ENCODE assay signal across 11 mouse cellular contexts in genomic region chr16:13921063-13921462, GRCm38 (mm10). TPM values are rescaled to one million over a fixed set of nuclear protein-coding genes. Genes with fewer than 3 reads are reported as not detected.
DNase-seq lines count a peak whose midpoint lies in the region; ATAC-seq and TF ChIP-seq lines count a peak whose summit lies in the region.
"Had no signal": no experiment of that assay in that cellular context is flagged by ENCODE, and none has a peak within 500 bp of the region (broad histone marks: within the 10 kb centered on the region; RNA-seq: fewer than 3 reads in every experiment).

No protein-coding gene starts in this region.

- no peak for DNase-seq in layer of hippocampus, adult 2 months (ENCODE audit: low spot score in 2 of 2)
- DNase-seq in layer of hippocampus, postnatal 14 days (ENCODE audit: low spot score in 2 of 2) = no peak
- DNase-seq in CH12.LX (ENCODE audit: extremely low read depth) = peak; percentile 40
- DNase-seq in ES-E14 (ENCODE audit: low read depth, low spot score) = peak; percentile 57
- no peak for DNase-seq in urinary bladder, postnatal 36 days (ENCODE audit: low spot score in 2 of 2)
- DNase-seq: right cerebral cortex, postnatal 4 days had no signal

- H3K27me3 ChIP-seq in CH12.LX (replicated peaks) = no peaks in the 10 kb centered on the region
- H3K27me3 ChIP-seq: neural tube, embryonic 12.5 days had no signal

- no peak for TF ChIP-seq EP300 in CH12.LX (IDR thresholded peaks at IDR 0.05; ENCODE audit: low read length)

- H3K79me2 ChIP-seq in CH12.LX (replicated peaks; ENCODE audit: control insufficient read depth, extremely low read depth, insufficient read depth, poor library complexity, severe bottlenecking) = no peaks in the 10 kb centered on the region

- no peak overlapping the region for H3K9ac ChIP-seq in CH12.LX (ENCODE audit: insufficient read depth, low read depth)
- H3K9ac ChIP-seq in ES-E14 (ENCODE audit: insufficient read depth, low read depth, low read length, poor library complexity, severe bottlenecking) = no peak overlapping the region
- H3K9ac ChIP-seq: neural tube, embryonic 12.5 days had no signal

- no peak overlapping the region for H3K4me2 ChIP-seq in CH12.LX (ENCODE audit: insufficient read depth, low read depth, poor library complexity, severe bottlenecking)
- H3K4me2 ChIP-seq: neural tube, embryonic 12.5 days had no signal

- H3K4me1 ChIP-seq in CH12.LX (ENCODE audit: control insufficient read depth in 1 of 2, insufficient read depth in 2 of 2) = peaks cover 0 to 4% of the 10 kb centered on the region in 2 experiments; a peak in 1 of 4 replicates
- H3K4me1 ChIP-seq in ES-E14 (ENCODE audit: control insufficient read depth in 2 of 2, insufficient read depth in 2 of 2, low read length in 2 of 2, poor library complexity in 1 of 2) = peaks cover 0 to 3% of the 10 kb centered on the region in 2 experiments; a peak in 1 of 4 replicates
- H3K4me1 ChIP-seq: heart, embryonic 10.5 days; neural tube, embryonic 12.5 days had no signal

- H3K9me3 ChIP-seq in CH12.LX (replicated peaks; ENCODE audit: low read length) (peaks cover 12% of the 10 kb centered on the region), ES-E14 (ENCODE audit: control insufficient read depth, insufficient read depth, low read depth, low read length) (no peaks in the 10 kb centered on the region)

- 0 out of 2 replicates have a peak, but pooled peaks have one; percentile 25 for ATAC-seq in common myeloid progenitor, adult 5-6 weeks (replicated peaks; ENCODE audit: low read depth, poor library complexity, severe bottlenecking)
- ATAC-seq in inflammation-experienced regulatory T-cells, adult 6 months = no peak
- ATAC-seq: forebrain, embryonic 14.5 days had no signal

- TF ChIP-seq CTCF in layer of hippocampus, adult 2 months (conservative IDR thresholded peaks at IDR 0.05) = peak; percentile 64
- TF ChIP-seq CTCF in CH12.LX (conservative IDR thresholded peaks at IDR 0.05 in 1 of 2, IDR thresholded peaks at IDR 0.05 in 1 of 2; ENCODE audit: low read depth in 2 of 2, low read length in 2 of 2) = peak; percentile 33 to 66; a peak in 2 of 4 replicates

- in situ Hi-C loops in CH12.LX (cut with MboI; ENCODE audit: low pct_ligation_motif_present, low pct_unique_long_range_greater_than_20kb, low sequenced_read_pairs) = no loop called here
- in situ Hi-C loops in ES-E14 (cut with MboI; ENCODE audit: low sequenced_read_pairs in 2 of 2, unreplicated experiment in 2 of 2) = no loop called here

- no peak overlapping the region for H3K27ac ChIP-seq in layer of hippocampus, adult 2 months
- no peak overlapping the region for H3K27ac ChIP-seq in CH12.LX (ENCODE audit: insufficient read depth, low read depth)
- H3K27ac ChIP-seq in ES-E14 (ENCODE audit: insufficient read depth, low read depth, low read length, poor library complexity, severe bottlenecking) = no peak overlapping the region
- H3K27ac ChIP-seq: heart, embryonic 10.5 days; neural tube, embryonic 12.5 days had no signal

- peak; percentile 55 for TF ChIP-seq RAD21 in CH12.LX (IDR thresholded peaks at IDR 0.05; ENCODE audit: low read depth, low read length)

- dilution Hi-C loops in CH12.LX (cut with MboI; ENCODE audit: extremely low pct_ligation_motif_present, extremely low pct_unique_long_range_greater_than_20kb, low sequenced_read_pairs) = no loop called here

- H3K36me3 ChIP-seq in CH12.LX (replicated peaks in 1 of 2; ENCODE audit: control insufficient read depth in 1 of 2, insufficient read depth in 1 of 2, low read length in 1 of 2) = peaks cover 0 to 11% of the 10 kb centered on the region in 2 experiments
- no peaks in the 10 kb centered on the region; the same call in 1 of the 2 replicates for H3K36me3 ChIP-seq in ES-E14 (ENCODE audit: control insufficient read depth, insufficient read depth, low read length, poor library complexity, severe bottlenecking)
- H3K36me3 ChIP-seq: heart, embryonic 10.5 days; neural tube, embryonic 12.5 days had no signal

- TF ChIP-seq POLR2A in CH12.LX (IDR thresholded peaks at IDR 0.05; ENCODE audit: low read depth, low read length) = no peak

- H3K4me3 ChIP-seq in layer of hippocampus, adult 2 months = no peak overlapping the region
- H3K4me3 ChIP-seq in CH12.LX (replicated peaks in 1 of 3; ENCODE audit: low read depth in 2 of 3, low read length in 2 of 3, poor library complexity in 1 of 3) (no peak overlapping the region), ES-E14 (ENCODE audit: insufficient read depth in 1 of 2, low read depth in 1 of 2, low read length in 2 of 2, poor library complexity in 1 of 2, severe bottlenecking in 1 of 2) (no peak overlapping the region)
- H3K4me3 ChIP-seq: heart, embryonic 10.5 days; neural tube, embryonic 12.5 days had no signal

TF ChIP-seq in CH12.LX, 34 proteins besides CTCF, POLR2A, EP300 and RAD21:
- TF ChIP-seq SMC3 (IDR thresholded peaks at IDR 0.05; ENCODE audit: low read depth, low read length) (peak; percentile 54), MAX (IDR thresholded peaks at IDR 0.05; ENCODE audit: low read length) (0 out of 2 replicates have a peak, but pooled peaks have one; percentile 21), PAX5 (IDR thresholded peaks at IDR 0.05; ENCODE audit: low read length) (no peak), ZMIZ1 (IDR thresholded peaks at IDR 0.05; ENCODE audit: low read depth, low read length) (no peak)

TF ChIP-seq in ES-E14, 5 proteins besides CTCF, POLR2A, EP300 and RAD21:
- TF ChIP-seq HCFC1 (IDR thresholded peaks at IDR 0.05; ENCODE audit: borderline replicate concordance, insufficient read depth, low read length) (no peak), ZC3H11A (IDR thresholded peaks at IDR 0.05; ENCODE audit: borderline replicate concordance, low read depth, low read length) (peak; percentile 95)
TF ChIP-seq in ES-E14: peak in this region for 1.

RNA-seq across cellular contexts. Expression of gene Mpv17l, which starts 18.1 kb away (rescaled TPM):
- total RNA-seq in layer of hippocampus, adult 2 months (2021) = 10 to 100 TPM; 67.5 to 71.3 TPM
- total RNA-seq in layer of hippocampus, postnatal 14 days (2021) = 10 to 100 TPM; 75.7 to 78.4 TPM
- total RNA-seq in CH12.LX (2012; rRNA removed) (0.51 and 0.88 TPM in 2 replicates), CH12.LX (2014; rRNA removed) (1.3 and 1.4 TPM in 2 replicates), ES-E14 (2012; rRNA removed) (8.4 and 13.9 TPM in 2 replicates)
- polyA plus RNA-seq in CH12.LX (2012; ENCODE audit: insufficient read length, low read depth) = 0.69 and 1.00 TPM in 2 replicates
- total RNA-seq in common myeloid progenitor, adult 5-6 weeks (2017) = 0.78 and 0.87 TPM in 2 replicates
- under 1 TPM; 0.35 to 0.78 (median 0.58) TPM for polyA plus RNA-seq in inflammation-experienced regulatory T-cells, adult 6 months (2017; shearing (Covaris generic))

RNA-seq across cellular contexts. Expression of gene Pdxdc1, which starts 18.1 kb away (rescaled TPM):
- total RNA-seq in layer of hippocampus, adult 2 months (2021) = 10 to 100 TPM; 72.8 to 74.1 TPM
- 10 to 100 TPM; 70.4 to 78.1 TPM for total RNA-seq in layer of hippocampus, postnatal 14 days (2021)
- 80.9 and 86.9 TPM in 2 replicates for total RNA-seq in CH12.LX (2012; rRNA removed)
- 71.4 and 78.5 TPM in 2 replicates for total RNA-seq in CH12.LX (2014; rRNA removed)
- polyA plus RNA-seq in CH12.LX (2012; ENCODE audit: insufficient read length, low read depth) = 109 and 125 TPM in 2 replicates
- 50.8 and 88.3 TPM in 2 replicates for total RNA-seq in ES-E14 (2012; rRNA removed)
- 74.9 and 85.5 TPM in 2 replicates for total RNA-seq in common myeloid progenitor, adult 5-6 weeks (2017)
- polyA plus RNA-seq in inflammation-experienced regulatory T-cells, adult 6 months (2017; shearing (Covaris generic)) = 10 to 100 TPM; 22.2 to 29.9 (median 23.3) TPM

Comparison
In these comparisons a context has a peak if more than half of its experiments do, and no peak if none do; other contexts are left out.
1. DNase-seq: peak in CH12.LX (single experiment) and ES-E14 (single experiment); none in layer of hippocampus, adult 2 months (0 of 2), layer of hippocampus, postnatal 14 days (0 of 2) and urinary bladder, postnatal 36 days (0 of 2).